Mouse (Mus musculus) liver, adult 2 months (tissue): ENCODE measurements around the gene Homez. TPM values are rescaled to one million over a fixed set of nuclear protein-coding genes. Genes with fewer than 3 reads are reported as not detected.

Experiments
- DNase-seq: peaks from one replicate; pipeline ENCODE4 v3.0.0-alpha.2; 2011; ENCODE audit warnings: low read depth, low spot score; ENCODE audit errors: extremely low read depth
- H3K27ac ChIP-seq: fragments of 200-500 bp; replicated peaks from 2 replicates; pipeline ENCODE4 v1.5.1; 2012; ENCODE audit warnings: low read depth, mild to moderate bottlenecking, control low read depth, inconsistent platforms, low read length; ENCODE audit not compliant: insufficient read depth
- H3K27me3 ChIP-seq: fragments of 200-500 bp; 2 replicates; pipeline ENCODE4 v1.6.1; 2012; ENCODE audit warnings: mild to moderate bottlenecking, moderate library complexity, low read length, inconsistent platforms; ENCODE audit not compliant: control insufficient read depth, insufficient read depth
- H3K36me3 ChIP-seq: fragments of 200-500 bp; 2 replicates; pipeline ENCODE4 v1.6.1; 2012; ENCODE audit warnings: low read length, inconsistent platforms; ENCODE audit not compliant: control insufficient read depth, insufficient read depth
- H3K4me1 ChIP-seq: fragments of 200-500 bp; 2 replicates; pipeline ENCODE4 v1.6.1; 2011; ENCODE audit warnings: low read length; ENCODE audit not compliant: control insufficient read depth, insufficient read depth
- H3K4me3 ChIP-seq: fragments of 200-500 bp; 2 replicates; pipeline ENCODE4 v1.5.1; 2011; ENCODE audit warnings: low read depth, mild to moderate bottlenecking, control low read depth, low read length, moderate library complexity; ENCODE audit not compliant: insufficient read depth
- H3K79me2 ChIP-seq: fragments of 200-500 bp; 2 replicates; pipeline ENCODE4 v1.6.1; 2012; ENCODE audit warnings: inconsistent platforms, mild to moderate bottlenecking, low read length, moderate library complexity; ENCODE audit not compliant: control insufficient read depth, insufficient read depth
- H3K9ac ChIP-seq: fragments of 200-500 bp; 2 replicates; pipeline ENCODE4 v1.6.1; 2012; ENCODE audit warnings: low read depth, mild to moderate bottlenecking, control low read depth, inconsistent platforms, low read length
- CTCF ChIP-seq: fragments of 200-500 bp; IDR thresholded peaks from 2 replicates; pipeline ENCODE4 v1.5.1; 2011; ENCODE audit warnings: low read depth, low read length, control low read depth
- POLR2A ChIP-seq: fragments of 200-500 bp; IDR thresholded peaks from 2 replicates; pipeline ENCODE4 v1.6.1; 2011; ENCODE audit warnings: low read length, control low read depth; ENCODE audit not compliant: insufficient read depth; ENCODE audit errors: extremely low read depth
- WGBS: fragments of 180-500 bp; shearing (Covaris S2); methylation state at CpG from one replicate; pipeline ENCODE4 v1.1.7; 2018; 5-methylcytosine and 5-hydroxymethylcytosine counted together
- polyA plus RNA-seq: library from polyadenylated mRNA; depleted of rRNA; stranded (reverse); fragments of >200 nt; gene quantifications from 2 replicates; pipeline ENCODE4 v1.2.3, GENCODE M21; 2012
- total RNA-seq: library from RNA; depleted of rRNA; stranded (reverse); fragments of >200 nt; gene quantifications from 2 replicates; pipeline ENCODE4 v1.2.3, GENCODE M21; 2014

Gene Homez
- total and polyA plus RNA-seq, 2 experiments: 2.1 to 2.5 TPM

DNA sequence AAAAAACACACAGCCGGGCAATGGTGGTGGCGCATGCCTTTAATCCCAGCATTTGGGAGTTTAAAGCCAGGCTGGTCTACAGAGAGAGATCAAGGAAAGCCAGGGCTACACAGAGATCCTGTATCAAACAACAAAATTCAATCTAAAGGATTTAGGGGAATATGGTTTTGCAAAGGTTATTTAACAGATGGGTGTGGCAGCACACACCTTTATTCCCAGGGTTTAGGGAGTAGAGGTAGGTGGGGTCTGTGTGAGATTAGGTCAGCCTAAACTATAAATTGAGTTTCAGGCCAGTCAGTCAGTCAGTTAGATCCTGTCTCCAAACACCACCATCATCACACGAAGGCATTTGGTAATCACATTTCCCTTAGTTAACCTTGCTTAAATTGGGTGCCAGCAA, 21.4 kb upstream of the Homez start, which contains the start of gene Pabpn1:
Gene Pabpn1, plus strand, starts transcription at position 301 of the 400 bp plus-strand sequence.
- TF ChIP-seq POLR2A: no peak
- no peak for TF ChIP-seq CTCF
- DNase-seq: no peak
- no peaks in the 10 kb centered on the region; the same call in 1 of the 2 replicates for H3K79me2 ChIP-seq
- H3K4me3 ChIP-seq: no peak within 1 kb of the TSS; the same call in 1 of the 2 replicates
- no peak within 1 kb of the TSS for H3K9ac ChIP-seq
- H3K4me1 ChIP-seq: peaks cover 7% of the 10 kb centered on the region
- peak within 1 kb of the TSS; percentile 30; the same call in 1 of the 2 replicates for H3K27ac ChIP-seq
- H3K36me3 ChIP-seq: peaks cover 19% of the 10 kb centered on the region
- 91% methylated on average over 3 of the region's 3 CpGs for WGBS
- no peaks in the 10 kb centered on the region for H3K27me3 ChIP-seq

DNA sequence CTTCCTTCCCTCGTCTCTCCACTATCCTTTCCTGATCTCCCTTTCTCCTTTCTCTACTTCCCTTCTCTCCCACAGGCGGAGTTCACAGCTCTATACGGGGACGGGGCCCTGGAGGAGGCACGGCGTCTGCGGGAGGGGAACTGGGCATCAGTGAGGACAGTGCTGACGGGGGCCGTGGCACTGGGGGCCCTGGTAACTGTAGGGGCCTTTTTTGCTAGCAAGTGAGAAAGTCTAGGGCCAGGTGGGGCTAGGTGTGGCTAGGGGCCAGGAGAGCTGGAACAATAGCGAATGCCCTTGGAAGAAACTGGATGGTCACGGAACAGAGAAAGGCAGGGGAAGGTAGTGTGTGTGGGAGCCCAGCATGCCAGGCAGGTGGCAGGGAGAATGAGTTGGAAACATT, 14.5 kb upstream of the Homez start:
- Histone ChIP-seq H3K4me1 (peaks cover 9% of the 10 kb centered on the region; the same call in 1 of the 2 replicates), H3K36me3 (no peaks in the 10 kb centered on the region), H3K27ac (no peak overlapping the region), H3K4me3 (no peak overlapping the region), H3K79me2 (no peaks in the 10 kb centered on the region; the same call in 1 of the 2 replicates), H3K27me3 (no peaks in the 10 kb centered on the region), H3K9ac (no peak overlapping the region)
- no peak for TF ChIP-seq CTCF
- no peak for TF ChIP-seq POLR2A
- no peak for DNase-seq
- 96% methylated on average over 11 of the region's 11 CpGs for WGBS

DNA sequence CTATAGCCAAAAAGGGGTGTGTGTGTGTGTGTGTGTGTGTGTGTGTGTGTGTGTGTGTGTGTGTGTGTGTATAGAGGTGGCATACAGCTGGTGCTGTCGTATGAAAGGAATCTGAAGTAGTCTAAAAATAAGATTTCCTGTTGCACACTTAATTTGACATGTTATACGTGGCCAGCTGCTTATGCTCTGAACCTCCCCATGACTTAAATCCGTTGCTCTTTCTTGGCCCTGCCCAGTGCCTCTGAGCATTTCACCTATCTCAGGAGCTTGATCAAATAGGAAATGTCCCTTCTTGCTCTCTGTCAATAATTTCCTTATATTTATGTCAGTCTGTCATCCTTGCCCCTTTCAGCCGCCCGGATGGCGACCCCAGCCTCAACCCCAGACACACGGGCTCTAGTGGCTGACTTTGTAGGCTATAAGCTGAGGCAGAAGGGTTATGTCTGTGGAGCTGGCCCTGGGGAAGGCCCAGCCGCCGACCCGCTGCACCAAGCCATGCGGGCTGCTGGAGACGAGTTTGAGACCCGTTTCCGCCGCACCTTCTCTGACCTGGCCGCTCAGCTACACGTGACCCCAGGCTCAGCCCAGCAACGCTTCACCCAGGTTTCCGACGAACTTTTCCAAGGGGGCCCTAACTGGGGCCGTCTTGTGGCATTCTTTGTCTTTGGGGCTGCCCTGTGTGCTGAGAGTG, 13.4 kb upstream of the Homez start:
- 63% methylated on average over 21 of the region's 21 CpGs for WGBS
- Histone ChIP-seq H3K27me3 (no peaks in the 10 kb centered on the region), H3K4me3 (peak overlapping the region; percentile 82), H3K27ac (peak overlapping the region; percentile 49; the same call in 1 of the 2 replicates), H3K9ac (peak overlapping the region; percentile 61), H3K79me2 (no peaks in the 10 kb centered on the region; the same call in 1 of the 2 replicates), H3K36me3 (no peaks in the 10 kb centered on the region), H3K4me1 (peaks cover 9% of the 10 kb centered on the region; the same call in 1 of the 2 replicates)
- TF ChIP-seq CTCF: no peak
- no peak for TF ChIP-seq POLR2A
- DNase-seq: no peak

DNA sequence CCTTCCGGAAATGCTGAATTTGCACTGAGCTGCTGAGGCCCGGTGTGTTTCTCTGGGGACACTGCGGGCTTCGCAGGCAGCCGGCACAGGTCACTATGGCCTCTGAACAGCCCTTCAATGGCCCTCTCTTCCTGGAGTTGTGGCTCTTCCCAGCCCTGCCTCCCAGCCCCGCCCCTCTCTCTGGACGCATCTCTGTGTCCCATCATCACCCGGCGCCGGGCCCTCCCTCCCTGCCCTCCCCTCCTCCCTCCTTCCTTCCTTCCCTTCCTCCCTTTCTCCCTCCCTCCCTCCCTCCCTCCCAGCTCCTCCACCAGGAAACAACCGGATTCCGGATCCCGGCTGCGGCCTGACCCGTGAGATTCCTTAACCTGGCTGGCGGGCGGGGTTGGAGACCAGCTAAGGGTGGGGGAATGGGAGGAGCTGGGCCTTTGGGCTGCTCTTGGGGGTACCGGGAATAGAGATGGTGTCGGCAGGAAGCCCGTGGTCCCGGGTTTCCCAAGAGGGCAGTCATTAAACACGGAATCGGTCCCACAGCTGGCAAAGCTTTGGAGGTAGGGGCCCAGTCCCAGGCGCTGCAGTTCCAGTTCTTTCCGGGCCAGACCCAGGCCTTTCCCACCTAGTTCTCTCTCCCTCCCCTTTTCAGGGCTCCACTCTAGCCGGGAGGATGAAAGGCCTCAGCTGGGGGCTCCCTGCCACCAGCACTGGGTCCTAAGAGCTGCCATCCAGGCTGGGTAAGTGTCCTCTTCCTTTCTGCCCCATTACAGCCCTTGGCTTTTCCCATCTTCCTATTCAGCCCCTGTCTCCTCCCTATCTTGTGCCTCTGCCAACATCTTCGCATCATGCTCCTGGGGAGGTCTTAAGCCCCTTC, 12.6 kb upstream of the Homez start, which contains the start of the genes Bcl2l2 and Gm20521:
Gene Bcl2l2, plus strand, starts transcription at position 224 of the 868 bp plus-strand sequence.
Gene Gm20521, plus strand, starts transcription at position 288 of the 868 bp plus-strand sequence.
- WGBS: under 1% methylated on average over 27 of the region's 27 CpGs
- peaks cover 9% of the 10 kb centered on the region; the same call in 1 of the 2 replicates for H3K4me1 ChIP-seq
- H3K27ac ChIP-seq: peak within 1 kb of the TSS; percentile 75
- no peaks in the 10 kb centered on the region for H3K36me3 ChIP-seq
- TF ChIP-seq POLR2A (peak; percentile 88), CTCF (no peak)
- H3K27me3 ChIP-seq: no peaks in the 10 kb centered on the region
- H3K9ac ChIP-seq: peak within 1 kb of the TSS; percentile 79
- H3K79me2 ChIP-seq: no peaks in the 10 kb centered on the region; the same call in 1 of the 2 replicates
- DNase-seq: peak; percentile 79
- peak within 1 kb of the TSS; percentile 82 for H3K4me3 ChIP-seq

DNA sequence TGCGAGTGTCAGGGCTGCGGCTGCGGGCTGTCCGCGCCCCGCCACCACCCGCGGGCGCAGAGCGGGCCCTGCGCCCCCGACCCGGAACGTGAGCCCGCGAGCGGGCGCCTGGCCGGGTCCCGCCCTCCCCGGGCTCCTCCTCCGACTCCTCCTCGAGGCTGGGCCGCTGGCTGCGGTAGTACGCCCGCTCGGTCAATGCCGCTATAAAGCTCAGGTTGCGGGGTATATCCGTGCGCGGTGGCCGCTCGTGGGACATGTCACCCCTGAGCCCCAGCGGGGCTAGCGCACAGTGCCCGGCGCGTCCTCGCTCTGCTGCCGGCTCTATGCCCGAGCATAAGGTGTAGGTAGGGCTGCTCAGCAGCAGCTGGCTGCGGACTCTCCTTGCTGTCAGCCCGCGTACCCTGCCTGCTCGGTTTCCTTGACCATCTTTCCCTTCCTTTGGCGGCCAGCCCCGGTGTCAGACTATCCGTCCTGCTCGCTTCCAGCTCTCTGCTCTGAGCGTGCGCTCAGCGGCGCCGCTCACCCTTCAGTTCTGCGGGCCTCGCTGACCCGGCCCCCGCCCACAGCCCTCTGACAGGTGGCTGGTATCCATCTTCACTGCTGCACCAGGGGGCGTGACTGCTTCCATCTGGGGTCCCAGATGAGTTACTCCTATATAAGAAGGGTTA, 6.4 kb upstream of the Homez start, which contains the start of gene Ppp1r3e:
Gene Ppp1r3e, minus strand, starts transcription at position 503 of the 668 bp plus-strand sequence.
- H3K27ac ChIP-seq: peak within 1 kb of the TSS; percentile 89
- TF ChIP-seq POLR2A: peak; percentile 30; the same call in 1 of the 2 replicates
- no peak for TF ChIP-seq CTCF
- H3K9ac ChIP-seq: peak within 1 kb of the TSS; percentile 86
- H3K79me2 ChIP-seq: no peaks in the 10 kb centered on the region
- WGBS: under 1% methylated on average over 61 of the region's 61 CpGs
- peak within 1 kb of the TSS; percentile 71 for H3K4me3 ChIP-seq
- peak; percentile 72 for DNase-seq
- H3K27me3 ChIP-seq: no peaks in the 10 kb centered on the region
- H3K4me1 ChIP-seq: peaks cover 4% of the 10 kb centered on the region; the same call in 1 of the 2 replicates
- H3K36me3 ChIP-seq: no peaks in the 10 kb centered on the region
